Mouse (Mus musculus) adrenal gland, adult 2 months (tissue): ENCODE measurements at regions not wholly inside any gene's neighbourhood (a gene's known extent, or its start where the extent isn't known, plus 50 kb on each side); places are given as distances from the start of the nearest gene placed in this dataset.
A peak's percentile ranks its signal among the peaks of the same experiment; 100 is the strongest.
"Not testable (repeated sequence)": the region's sequence is repeated elsewhere in the genome, so short reads cannot be mapped to it uniquely, and the experiment has no call there.

Experiments
- DNase-seq: peaks from one replicate; pipeline ENCODE4 v3.0.0; 2021

DNA sequence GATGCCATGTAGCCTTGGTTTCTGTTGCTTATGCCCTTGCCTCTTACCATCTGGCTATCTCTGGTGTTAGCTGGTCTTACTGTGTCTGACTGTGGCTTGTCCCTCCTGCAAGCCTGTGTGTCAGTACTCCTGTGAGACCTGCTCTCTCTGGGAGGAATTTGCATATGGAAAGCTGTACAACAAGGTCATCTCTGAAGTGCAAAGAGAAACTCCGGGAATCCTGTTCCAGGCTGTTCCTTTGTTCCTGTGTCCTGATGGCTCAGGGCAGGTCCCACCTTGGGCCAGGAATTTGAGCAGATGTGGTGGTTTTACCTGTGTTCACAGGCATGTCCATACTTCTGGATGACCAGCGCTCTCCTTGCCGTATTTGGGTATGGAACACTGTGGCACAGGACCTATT lies 218.6 kb upstream of the Nsun6 start:
- no peak for DNase-seq

DNA sequence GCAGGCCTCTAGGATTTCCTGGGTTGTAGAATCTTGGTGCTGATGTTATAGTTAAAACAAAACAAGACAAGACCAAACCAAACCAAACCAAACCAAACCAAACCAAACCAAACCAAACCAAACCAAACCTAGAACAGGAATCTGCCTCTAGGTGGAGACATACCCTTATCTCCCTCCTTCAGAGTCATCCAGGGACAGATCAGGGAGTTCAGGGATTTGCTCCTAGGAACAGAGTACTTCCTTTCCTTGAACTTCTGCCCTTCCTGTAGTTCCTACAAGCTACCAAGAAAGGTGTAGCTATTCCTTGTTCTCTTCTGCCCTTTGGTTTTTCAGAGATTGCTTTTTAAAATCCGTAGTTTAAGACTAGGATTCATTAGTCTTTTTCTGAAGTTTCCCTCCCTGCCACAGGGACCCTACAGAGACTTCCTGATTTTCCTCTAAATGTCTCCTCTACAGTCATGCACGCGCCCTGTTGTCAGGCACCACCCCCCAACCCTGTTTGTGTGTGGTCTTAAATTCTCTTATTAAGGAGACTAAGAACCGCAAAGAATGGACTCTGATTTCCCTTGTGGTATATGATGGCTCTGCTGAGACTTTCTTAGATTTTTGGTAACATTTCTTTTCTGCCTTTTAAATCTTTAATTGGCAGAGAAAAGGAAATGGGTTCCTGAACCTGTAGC lies 205.8 kb upstream of the Nsun6 start:
- DNase-seq = peak; percentile 1

DNA sequence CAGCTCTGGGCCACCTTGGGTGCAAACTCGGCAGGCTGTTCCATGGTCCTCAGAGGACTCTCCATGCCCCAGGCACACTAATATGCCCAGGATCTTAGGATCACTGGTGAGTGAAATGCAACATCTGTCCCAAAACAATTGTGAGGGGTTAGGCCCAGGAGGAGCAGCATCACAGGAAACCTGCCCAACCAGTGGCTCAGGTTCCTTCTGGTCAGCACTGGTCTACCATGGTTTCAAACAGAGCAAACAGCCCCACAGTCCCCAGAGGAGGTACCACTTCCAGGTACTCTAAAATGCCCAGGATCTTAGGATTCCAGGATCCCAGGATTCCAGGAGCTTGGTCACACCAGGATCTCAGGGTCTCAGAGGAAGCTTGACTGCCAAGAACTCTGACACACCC lies 187.4 kb upstream of the Nsun6 start:
- DNase-seq = not testable (repeated sequence)

DNA sequence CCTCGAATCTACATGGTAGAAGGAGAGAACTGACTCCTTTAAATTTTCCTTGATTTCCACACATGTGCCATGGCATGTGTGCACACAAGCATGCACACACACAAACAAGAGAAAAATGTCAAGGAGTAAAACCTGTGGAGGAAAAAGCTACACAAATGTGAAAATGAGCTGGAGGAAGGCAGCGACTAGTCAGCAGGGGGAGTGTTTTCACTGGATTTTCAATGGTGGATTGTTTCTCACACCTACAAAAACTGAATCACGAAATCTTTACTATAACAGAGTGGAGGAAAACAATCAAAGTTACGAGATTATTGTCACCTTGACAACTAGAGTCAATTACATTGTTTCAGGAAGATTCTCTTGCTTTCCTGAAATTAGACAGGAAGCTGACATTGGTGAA lies 167.0 kb upstream of the Nsun6 start:
- DNase-seq = no peak

DNA sequence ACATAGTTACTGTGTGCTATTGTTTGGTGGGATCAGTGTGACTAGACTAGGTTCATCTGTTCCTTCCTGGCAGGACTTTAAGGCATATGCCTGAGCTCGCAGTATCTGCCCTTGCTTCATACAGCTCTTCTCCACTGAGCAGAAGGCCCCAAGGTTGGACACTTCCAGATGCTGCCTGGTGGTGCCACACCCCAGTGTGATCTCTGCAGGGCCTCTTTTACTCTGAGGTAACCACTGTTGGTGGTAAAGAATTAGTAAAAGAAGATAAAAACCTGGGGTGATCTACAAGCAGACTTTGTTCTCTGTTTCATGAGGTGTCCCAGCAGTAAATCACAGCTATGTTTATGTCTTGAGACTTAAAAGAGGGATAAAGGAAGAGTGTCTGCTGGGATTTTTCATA lies 133.2 kb upstream of the Nsun6 start:
- DNase-seq = no peak

DNA sequence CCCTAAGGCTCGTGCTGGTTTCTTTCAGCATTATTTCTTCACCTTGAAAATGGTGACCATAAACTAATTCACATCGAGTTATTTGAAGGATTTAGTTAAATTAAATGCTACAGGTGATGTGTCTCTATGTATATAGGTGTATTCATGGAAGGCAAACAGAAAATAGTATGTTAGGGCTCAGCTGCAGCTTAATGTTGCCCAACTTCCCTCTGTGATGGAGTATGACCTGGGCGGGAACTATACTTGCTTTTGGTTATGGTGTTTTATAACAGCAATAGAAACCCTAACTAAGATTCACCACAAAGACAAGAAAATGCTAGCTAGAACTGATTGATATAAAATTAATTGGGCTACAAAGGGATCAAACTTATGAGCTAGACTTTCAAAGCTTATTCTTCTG lies 126.1 kb upstream of the Nsun6 start:
- DNase-seq = no peak

DNA sequence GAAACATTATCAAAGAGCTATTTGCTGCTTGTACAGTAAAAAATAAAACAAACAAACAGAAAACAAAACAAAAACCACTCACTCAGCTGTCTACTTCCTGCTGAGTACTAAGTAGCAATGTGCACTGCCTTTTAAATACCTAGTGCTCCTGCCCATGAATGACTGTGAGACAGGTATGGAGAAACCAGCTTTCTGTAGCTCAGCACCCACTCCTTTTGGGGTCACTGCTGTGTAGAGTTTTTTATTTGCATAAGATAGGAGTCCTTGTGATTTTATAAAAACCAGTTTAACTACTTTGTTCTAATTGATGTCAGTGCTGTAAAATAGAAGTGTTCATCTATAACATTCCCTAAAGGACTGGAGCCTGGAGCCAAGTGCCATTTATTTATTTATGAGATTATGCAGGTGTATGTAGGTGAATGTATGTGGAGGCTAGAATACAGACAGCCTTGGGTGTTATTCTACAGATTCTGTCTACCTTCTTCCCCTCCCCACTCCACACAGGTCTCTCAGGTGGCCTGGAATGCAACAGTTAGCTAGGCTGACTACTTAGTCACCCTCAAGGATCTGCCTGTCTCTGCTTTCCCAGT lies 111.7 kb upstream of the Nsun6 start:
- no peak for DNase-seq

DNA sequence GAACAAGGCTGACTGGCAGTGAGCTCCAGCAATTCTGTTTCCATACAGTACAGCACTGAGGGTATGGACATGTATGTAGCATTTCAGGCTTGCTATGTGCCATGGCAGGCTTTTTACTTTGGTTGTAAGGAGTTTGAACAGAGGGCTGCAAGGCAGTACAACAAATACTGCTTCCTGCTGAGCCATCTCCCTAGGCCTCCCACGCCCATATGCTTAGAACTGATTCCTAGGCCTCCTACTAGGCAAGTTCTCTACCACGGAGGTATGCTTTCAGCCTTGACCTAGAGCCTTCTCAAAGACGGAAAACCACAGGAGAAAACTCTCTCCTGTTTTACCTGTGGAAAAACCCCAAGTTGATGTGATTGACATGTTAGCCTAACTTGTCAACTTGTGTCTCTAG lies 111.0 kb upstream of the Nsun6 start:
- no peak for DNase-seq

DNA sequence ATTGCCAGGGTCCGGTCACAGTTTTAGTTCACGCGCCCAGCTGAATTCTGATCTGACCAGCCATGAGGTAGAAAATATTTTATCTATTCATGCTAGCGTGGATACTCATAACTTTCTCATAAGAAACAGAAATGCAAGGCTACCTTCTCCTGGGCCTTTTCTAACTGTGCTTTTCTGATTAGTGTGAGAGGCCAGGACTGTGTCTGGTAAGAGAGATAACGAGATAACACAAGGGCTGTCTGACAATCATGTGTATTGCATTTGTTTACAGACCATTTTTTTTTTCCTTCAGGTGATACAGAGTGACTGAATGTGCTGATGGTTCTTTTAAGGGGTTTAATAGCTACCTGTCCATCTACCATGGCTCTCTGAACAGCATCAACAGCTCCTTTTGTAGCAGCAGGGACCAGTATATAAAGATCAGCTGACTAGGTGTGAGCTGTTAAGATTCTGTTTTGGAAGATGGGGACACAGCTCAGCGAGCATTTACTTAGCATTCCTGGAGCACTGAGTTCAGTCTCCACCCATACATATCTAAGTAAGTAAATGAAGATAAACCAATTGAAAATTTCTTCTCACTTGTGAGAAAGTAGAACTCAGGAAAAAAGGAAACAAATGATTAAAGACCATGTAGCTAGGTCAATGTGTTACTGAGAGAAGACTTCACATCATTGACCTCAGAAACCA lies 109.0 kb upstream of the Nsun6 start:
- no peak for DNase-seq

DNA sequence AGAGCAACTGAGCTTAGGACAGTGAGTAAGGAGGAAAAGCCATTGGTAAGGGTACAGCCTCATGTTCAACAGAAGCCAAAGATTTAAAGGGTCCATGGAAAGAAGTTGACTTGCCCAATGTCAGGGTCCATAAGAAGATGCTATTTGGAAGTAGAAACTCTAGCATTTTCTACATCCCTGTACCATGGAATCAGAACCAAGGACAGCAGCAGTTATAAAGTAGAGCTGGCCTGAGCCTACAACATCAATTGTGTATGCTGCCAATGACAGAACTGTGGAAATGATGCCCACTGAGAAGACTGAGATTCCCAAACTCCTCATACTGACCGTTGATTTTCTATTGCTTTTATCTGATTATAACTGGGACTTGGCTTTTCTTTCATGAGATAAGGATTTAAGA lies 107.0 kb upstream of the Nsun6 start:
- no peak for DNase-seq

DNA sequence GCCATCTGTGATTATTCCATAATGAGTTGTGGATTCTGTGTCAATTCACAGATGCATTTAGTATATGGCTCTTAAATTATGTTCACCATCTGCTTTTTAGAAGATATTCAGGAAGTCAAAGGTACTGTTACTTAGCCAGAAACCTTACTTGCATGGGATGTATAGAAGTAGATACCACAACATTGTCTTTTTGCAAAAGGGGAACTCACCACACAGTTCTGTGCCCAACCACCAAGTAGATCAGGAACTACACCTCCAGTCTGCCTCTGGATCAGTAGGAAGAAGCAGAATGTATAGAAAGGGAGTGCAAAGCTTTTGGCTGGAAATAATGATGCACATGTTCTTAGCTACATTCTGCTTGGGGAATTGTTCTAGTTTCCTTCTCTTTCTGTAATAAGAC lies 102.8 kb upstream of the Nsun6 start:
- DNase-seq = no peak

DNA sequence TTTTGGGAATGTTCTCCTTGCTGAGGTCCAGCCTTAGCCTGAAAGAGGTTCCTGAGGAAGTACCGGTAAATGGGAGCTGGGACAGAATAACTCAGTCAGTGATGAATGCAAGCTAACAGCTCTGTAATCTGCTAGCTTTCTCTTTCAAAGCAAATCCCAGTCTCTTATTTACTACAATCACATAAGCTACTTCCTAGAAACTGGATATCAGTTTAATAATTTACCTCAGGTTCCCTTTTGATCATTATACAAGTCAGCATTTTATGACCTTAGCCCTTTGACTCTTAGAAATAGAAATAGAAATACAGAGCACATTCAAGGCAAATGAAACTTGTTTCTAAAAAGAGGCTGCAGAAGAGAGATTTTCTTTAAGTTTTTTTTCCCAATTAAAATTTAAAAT lies 96.0 kb upstream of the Nsun6 start:
- no peak for DNase-seq

DNA sequence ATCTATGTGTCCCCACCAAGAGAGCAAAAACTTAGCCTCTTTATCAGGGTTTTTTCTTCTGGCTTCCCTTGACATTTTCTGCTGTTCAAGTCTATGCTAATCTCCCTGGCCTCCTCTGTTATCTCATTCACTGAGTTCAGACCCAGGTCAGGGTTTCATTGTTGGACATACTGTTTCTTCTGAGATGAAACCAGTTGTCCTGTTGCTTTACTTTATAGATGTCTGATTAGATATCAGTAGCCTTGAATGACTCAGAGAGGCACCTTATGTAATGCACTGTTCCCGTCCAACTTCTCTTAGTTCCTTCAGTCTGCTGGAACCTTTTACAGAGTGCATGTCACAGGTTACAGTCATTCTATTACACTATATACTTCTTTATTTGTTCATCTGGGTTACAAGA lies 93.5 kb upstream of the Nsun6 start:
- peak; percentile 67 for DNase-seq

DNA sequence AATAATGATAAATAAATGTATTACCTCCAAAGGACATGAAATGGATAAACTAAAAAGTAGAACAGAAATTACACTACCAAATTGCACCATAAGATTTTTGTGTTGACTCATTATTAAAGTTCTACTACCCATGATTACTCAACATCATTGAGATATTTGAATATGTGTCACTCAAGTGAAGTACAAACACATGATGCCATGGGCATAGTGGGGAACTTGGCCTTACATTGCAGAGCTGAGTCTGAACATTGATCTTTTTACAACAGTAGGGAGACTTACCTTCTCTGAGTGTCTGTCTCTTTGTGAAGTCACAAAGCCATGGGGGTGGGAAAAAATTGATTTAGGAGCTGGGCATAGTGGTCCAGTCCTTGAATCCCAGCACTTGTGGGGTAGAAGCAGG lies 92.1 kb upstream of the Nsun6 start:
- no peak for DNase-seq

DNA sequence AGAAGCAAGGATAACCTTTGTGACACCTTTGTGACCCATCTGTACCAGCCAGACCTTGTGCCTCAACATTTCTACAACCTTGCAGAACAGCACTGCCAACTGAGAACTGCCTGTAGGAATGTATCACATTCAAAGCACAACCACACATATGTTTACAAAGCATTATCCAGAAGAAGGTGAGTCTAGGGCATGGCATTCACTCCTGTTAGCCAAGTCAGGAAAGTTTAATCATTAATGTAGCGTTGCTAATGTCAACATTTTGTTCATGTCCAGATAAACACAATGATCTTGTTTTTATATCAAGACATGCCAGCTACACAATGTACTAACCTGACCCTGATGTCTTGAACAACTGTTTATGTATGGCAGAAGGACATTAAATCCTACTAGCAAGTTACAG lies 91.5 kb upstream of the Nsun6 start:
- DNase-seq = no peak

DNA sequence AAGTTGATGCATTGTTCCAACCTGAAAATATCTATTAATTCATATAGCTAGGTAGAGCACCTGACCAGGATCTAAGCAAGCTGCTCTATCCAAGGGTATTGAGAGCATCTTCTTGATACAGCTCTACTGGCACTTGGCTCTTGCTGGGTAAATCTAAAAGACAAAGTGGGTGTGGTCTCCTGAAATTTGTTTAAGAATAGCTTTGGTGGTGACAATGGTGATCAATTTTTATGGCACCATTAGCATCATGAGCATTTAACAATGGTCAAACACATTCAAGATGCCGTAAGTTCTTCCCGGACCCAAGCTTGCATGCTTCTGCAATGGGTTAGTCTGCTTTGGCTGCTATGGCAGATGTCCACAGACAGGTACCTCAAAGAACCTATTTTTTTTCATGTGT lies 89.9 kb upstream of the Nsun6 start:
- no peak for DNase-seq

DNA sequence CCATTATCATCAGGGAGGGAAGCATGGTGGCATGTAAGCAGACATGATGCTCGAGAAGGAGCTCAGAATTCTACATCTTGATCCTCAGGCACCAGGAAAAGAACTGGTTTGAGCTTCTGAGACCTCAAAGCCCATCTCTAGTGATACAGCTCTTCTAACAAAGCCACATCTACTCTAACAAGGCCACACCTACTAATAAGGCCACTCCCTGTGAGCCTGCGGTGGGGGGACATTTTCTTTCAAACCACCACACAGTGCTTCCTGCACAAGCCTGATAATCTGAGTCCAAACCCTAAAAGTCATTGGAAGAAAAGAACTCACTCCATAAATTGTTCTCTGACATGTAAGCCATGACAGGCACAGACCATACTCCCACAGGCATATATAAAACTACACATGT lies 85.0 kb upstream of the Nsun6 start:
- DNase-seq = no peak
